Mouse (Mus musculus) layer of hippocampus, postnatal 14 days (tissue): ENCODE data around the gene Ibsp. TPM values are rescaled to one million over a fixed set of nuclear protein-coding genes. Genes with fewer than 3 reads are reported as not detected.
A peak's percentile ranks its signal among the peaks of the same experiment; 100 is the strongest.

Experiments
- DNase-seq, 2 experiments: peaks; one replicate each; pipeline ENCODE4 v3.0.0; 2021 to 2022; ENCODE audit warnings: low spot score in 2 of 2, mixed read lengths in 1 of 2
- long read RNA-seq, 2 experiments: library from polyadenylated mRNA; stranded (forward); transcript quantifications; one replicate each; pipeline ENCODE4 v2.0.0; 2021
- total RNA-seq, 2 experiments: library from RNA; stranded (reverse); gene quantifications; 2 replicates each; pipeline ENCODE4 v1.2.3; 2021

The Ibsp gene
- total RNA-seq: under 1 TPM; 0.31 to 0.41 TPM
- long read RNA-seq, experiment 1: 0 reads
- long read RNA-seq, experiment 2, partial matches to known transcripts: 0 of 2 reads
- long read RNA-seq, experiment 2, other reads (novel, unspliced or antisense): 0 of 2 reads

GRCm38 (mm10) chr5:104298994-104299393 is at the start of gene Ibsp:
Gene Ibsp, plus strand, starts transcription at chr5:104299171.
- peak in 1 of 2 experiments; percentile 1 for DNase-seq

GRCm38 (mm10) chr5:104251811-104252210 is 47.2 kb upstream of the Ibsp start:
- no peak for DNase-seq

GRCm38 (mm10) chr5:104256585-104256984 is 42.4 kb upstream of the Ibsp start:
- DNase-seq: no peak

GRCm38 (mm10) chr5:104261908-104262461 is 37.0 kb upstream of the Ibsp start:
- no peak for DNase-seq

- no peak for DNase-seq
These were observed 35.8 kb upstream of the Ibsp start for GRCm38 (mm10) chr5:104263014-104263776.

DNA sequence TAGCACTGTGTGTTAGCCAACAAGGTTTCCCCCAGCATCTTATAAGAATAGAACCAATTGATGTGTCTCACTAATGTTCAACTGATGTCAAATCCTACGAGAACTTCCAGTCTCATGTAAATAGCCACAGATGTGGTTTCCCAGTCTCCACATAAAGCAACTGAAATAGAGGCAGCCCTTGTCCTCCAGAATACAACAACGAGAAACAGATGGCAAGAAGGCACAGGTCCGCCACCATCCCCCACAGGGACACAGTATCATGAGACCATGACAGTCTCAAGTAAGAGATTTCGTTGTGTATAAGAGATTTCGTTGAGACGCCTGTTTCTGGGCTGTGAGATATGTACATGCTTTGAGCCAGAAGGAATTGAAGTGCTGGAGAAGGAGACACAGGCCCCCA is 4.8 kb upstream of the Ibsp start:
- DNase-seq: no peak

GRCm38 (mm10) chr5:104314073-104314472 is 15.1 kb downstream of the Ibsp start:
- no peak for DNase-seq

DNA sequence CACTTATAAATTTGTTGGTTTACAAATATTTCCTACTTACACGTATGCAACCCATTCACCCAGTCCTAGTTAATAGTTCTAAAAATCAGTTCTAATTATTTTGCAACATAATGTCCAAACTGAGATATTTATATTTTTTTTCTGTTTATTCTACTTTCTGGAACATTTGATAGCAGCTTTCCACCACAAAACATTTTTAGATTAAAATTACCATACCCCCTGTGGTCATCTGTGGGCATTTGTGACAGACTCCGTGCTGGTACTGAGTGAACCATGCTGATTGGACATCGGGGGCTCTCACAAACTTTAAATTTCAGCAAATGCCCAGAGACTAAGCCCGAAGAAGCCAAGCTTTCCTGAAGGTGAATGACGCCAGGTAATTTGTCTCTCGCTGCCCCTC is 26.1 kb downstream of the Ibsp start, which contains the start of gene Mepe:
Mepe (plus strand) TSS at position 301 of the 400 bp plus-strand sequence.
- DNase-seq: no peak

DNA sequence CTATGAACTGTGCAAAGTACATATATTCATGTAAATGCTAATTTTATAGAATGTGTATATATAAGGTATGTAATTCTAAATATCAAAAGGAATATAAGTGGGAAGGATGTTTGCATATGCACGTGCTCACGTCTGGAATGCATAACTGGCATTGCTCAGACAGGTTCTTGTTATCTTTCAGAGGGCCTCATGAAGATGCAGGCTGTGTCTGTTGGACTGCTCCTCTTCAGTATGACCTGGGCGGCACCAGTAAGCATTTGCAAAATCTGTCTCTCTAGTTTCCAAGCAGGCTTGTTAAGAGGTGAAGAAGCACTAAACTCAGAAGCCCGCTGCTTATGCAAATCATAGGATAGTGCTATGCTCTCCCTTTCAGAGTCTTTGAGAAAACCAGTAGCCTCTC is 27.9 kb downstream of the Ibsp start:
- no peak for DNase-seq

DNA sequence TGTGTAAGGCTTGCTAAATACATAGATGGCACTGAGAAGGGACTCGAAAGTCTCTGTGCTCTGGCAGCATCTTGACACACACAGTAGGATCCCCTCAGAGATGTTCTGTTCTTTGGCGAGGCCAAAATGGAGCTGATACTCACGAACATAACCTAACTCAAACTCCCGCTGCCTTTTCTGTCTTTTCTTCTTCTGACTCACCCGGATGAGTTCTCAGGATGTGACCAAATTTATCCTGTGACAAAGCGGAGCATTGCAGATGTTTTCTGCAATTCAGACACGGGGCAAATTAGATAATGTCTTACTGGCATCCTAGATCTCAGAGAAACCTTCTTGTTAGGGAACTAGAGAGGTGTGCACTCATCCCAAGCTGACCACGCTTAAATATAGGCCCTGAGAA is 28.4 kb downstream of the Ibsp start:
- no peak for DNase-seq

DNA sequence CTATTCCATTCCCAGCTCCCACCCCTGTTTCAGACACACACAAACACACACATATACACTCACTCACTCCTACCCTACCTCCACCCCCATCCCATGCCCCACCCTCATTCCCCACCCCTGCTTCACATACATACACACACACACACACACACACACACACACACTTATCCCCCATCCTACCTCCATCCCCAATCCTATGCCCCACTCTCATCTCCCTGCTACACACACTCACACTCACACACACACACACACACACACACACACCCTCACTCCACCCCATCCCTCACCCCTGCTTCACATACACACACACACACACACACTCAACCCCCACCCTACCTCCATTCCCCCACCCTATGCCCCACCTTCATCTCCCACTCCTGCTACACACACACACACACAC is 28.9 kb downstream of the Ibsp start:
- DNase-seq: no peak

DNA sequence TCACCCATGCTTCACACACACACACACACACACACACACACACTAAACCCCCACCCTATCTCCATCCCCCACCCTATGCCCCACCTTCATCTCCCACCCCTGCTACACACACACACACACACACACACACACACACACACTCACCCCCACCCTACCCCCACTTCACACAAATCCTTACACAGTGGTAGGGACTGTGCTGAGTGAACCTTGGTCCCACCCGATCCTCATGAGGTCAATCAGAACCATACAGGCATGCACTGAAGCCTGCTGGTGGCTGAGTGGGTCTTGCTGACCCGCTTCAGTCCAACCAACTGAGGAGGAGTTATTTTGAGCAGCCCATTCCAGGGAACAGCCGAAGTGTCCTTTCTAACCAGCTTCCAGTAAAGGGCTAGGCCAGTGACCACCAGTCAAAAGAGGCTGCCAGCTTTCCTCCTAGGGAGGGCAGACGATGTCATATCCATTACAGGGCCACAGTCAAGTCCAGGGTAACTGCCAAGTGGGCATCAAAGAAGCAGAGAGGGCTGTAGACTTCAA is 29.4 kb downstream of the Ibsp start:
- no peak for DNase-seq

DNA sequence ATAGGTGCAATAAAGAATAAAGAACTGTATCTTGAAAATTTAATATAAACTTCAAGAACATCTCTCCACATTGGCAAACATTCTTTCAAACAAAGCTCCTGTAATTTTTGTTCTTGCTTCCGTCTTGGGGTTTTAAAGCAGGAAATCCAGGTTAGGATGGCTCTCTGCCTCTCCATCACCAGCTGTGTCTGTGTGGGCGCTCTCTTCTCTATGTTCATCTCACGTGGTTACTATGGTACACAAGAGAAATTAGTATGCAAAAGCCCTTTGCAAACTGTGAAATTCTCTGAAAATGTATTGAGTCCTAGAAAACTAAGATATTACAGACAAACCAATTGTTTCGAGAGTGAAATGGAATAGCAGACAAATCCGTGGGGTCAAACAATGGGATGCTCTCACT is 30.4 kb downstream of the Ibsp start:
- DNase-seq: no peak

DNA sequence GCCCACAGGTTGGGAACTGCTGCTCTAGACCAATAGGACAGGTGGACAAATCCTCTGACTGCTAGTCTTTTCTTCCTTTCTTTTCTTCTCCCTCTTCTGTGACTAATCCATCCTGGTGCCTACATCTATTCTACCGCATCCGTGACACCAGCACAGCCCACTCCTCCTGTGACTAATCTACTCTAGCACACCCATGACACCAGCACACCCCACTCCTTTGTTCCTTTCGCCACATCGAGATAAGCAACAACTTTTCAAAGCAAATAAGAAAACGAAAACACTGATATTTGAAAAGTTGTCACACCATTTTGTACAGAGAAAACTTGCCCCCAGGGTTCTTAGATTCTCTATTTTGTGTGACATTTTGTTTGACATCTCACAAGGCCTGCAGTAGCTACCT is 31.1 kb downstream of the Ibsp start:
- DNase-seq: no peak

DNA sequence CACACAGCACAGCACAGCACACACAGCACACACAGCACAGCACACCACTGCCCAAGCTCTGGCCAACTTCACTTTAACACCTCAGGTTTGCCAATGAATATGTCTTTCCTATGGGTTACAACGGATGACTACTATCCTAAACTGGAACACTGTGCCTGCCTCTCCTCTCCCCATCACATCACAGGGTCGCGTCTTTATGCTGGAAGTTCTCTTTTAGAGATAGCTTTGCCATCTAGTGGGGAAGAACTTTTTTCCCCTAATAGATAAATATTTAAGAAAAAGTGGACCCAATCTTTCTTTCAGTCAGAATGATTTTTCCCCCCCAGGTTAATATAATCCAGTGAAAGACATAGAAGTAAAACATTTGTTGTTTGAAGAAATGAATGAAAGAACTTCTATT is 33.3 kb downstream of the Ibsp start:
- DNase-seq: no peak

GRCm38 (mm10) chr5:104333231-104333640 is 34.3 kb downstream of the Ibsp start:
- DNase-seq: peak; percentile 54 to 74

DNA sequence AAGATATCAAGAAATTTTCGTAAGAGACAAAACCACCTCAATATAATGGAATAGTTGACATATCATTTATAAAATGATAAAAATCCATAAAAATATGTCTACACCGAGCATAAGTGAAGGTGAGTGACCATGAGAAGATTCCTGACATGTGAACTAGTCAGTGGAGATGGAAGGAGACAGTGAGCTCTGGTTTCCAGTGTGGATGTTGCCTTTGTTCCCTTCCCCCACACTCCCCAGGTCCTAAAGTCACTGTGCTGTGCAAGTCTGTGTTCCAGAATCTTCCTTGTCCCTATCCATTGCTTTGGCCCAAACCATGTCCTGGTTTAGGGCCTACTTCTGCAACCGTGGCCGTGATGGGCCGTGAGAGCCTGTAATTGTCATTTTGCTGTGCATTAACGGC is 34.7 kb downstream of the Ibsp start:
- no peak for DNase-seq

DNA sequence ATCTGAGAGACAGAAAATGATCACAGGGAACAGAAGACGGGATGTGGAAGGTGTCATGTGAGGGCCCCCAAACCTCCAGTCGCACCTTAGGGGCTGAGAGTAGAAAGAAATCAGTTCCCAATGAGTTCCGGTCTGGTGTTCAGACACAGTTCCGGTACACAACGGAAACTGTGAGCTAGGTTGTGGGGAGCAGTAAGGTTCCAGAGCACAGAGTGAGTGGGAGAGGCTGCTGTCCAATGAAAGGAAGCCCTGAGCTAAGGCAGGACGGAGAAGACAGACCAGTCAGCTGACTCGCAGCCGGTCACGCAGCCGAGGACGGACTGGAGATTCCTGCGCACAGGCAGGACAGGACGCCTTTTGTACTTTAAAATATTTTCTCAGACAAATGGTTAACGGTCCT is 35.5 kb downstream of the Ibsp start:
- DNase-seq: no peak

DNA sequence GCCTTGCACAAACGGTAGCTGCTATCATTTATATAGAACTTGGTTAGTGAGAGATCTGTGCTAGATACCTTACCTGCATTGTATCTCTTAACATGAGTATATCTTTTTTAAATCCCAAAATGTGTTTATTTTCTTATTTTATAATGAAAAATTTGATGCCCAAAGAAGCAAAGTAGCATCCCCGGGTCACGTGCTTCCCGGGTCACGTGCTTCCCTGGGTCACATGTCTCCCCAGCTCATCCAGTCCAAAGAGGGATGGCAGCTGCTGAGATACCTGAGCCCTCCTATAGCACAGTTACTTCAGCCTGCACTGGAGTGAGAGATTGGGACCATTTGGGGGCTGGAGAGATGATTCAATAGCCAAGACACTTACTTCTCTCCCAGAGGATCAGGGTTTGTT is 37.0 kb downstream of the Ibsp start:
- DNase-seq: no peak

DNA sequence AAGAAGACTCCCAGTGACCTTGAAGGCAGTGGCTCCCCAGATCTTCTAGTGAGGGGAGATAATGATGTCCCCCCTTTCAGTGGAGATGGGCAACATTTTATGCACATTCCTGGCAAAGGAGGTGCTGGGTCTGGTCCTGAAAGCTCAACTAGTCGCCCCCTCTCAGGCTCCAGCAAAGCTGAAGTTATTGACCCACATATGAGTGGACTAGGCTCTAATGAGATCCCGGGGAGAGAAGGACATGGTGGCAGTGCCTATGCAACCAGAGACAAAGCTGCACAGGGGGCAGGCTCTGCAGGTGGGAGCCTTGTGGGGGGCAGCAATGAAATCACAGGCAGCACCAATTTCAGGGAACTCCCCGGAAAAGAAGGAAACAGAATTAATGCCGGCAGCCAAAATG is 38.5 kb downstream of the Ibsp start:
- no peak for DNase-seq

DNA sequence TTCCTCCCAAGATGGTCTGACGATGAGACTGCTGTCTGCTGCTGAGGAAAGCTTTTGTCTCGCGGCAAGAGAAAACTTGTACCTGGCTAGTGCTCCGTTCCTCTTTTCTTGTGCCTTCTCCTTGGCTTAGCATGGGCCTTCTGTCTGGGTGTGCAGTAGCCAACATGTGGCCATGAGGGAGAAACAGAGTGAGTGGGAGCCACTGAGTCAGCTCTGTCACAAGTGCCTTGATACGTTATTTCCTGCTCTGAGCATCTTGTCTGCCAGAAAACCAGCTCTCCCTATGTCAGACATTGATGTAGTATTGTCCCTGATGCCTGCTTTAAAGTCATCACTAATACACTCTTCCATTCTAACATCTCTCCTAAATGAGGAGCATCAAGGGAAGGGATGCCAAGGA is 40.0 kb downstream of the Ibsp start:
- DNase-seq: no peak

DNA sequence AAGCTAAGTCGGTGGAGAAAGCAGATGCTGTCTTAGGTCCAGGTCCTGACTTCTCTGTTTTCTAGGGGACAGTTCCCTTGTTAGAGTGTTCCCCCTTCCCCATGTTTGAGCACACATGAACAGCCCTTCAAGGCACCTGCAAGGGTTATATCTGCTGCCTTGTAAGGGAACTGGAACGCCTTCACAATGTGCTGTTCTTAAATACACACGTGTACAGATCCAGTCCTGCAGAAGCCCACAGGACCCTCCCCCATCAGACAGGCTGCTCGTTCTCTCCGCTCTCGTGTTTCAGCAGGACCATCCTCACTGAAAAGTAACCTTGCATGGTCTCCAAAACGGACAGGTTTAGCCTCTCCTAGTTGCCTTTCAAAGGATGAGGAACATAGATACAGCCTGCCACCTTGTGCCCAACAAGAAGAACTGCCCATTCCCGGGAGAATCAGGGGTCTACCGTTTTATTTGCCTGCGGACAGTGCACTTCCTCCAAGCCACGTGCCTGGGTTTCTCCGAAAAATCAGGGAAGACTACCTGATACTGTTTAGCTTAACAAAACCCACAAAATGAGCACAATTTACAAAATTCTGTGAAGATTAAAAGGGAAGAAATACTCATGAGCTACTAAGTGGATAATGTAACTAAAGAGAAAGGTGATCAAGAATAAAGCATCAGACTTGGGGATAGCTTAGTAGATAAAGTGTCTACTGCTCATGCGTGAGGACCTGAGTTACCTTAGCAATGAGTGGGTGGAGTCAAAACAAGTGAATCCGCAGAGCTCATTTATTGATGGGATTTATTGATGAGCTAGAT is 40.9 kb downstream of the Ibsp start:
- DNase-seq: peak; percentile 26 to 58
